Comparison of ENCODE assay signal across 10 mouse cellular contexts in the genomic region with DNA sequence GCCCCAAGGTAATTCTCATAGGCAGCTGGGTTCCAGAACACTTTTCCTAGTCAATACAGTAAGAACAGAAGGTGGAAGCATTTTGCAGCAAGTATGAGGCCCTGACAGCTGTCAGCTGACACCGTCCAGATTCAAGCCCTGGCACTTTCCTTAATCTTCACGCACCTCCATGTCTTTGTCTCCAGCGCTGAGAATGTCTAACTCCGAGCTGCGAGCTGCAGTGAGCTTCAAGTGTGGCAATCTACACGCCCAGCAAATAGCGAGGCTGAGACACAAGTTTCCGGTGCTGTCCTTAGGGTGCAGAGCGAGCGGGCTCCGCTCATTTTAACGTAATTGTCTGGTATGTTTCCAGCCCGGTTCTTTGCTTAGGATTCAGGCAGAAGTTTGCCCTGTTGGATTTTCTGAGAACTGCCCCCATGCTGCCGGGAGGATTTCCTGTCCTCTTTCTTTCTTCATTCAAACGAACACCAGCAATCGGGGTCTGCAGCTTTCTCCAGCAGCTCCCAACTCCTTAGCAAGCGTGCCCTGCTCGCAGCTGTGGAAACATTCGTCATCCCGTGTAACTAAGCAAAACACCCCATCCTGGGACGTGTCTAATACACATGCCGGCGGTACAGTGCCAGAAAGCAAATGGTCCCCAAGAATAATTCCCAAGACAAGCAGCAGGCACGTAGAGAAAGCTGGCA. TPM values are rescaled to one million over a fixed set of nuclear protein-coding genes. Genes with fewer than 3 reads are reported as not detected.
DNase-seq lines count a peak whose midpoint lies in the region; ATAC-seq and TF ChIP-seq lines count a peak whose summit lies in the region.
"Had no signal": no experiment of that assay in that cellular context is flagged by ENCODE, and none has a peak within 500 bp of the region (broad histone marks: within the 10 kb centered on the region; RNA-seq: fewer than 3 reads in every experiment).

No protein-coding gene starts in this region.

- DNase-seq in forebrain, embryonic 14.5 days (ENCODE audit: low spot score), result peak; percentile 37
- peak; percentile 14 for DNase-seq in lung, postnatal 10 days
- DNase-seq in lung, adult 2 months, result no peak
- peak; percentile 57 for DNase-seq in mesoderm, embryonic 11.5 days (ENCODE audit: low read depth, low spot score)
- DNase-seq in natural killer cell, adult 2 months (ENCODE audit: low spot score in 2 of 2), result no peak
- no peak for DNase-seq in left cerebral cortex, postnatal 25 days (ENCODE audit: low spot score in 2 of 2)

- intact Hi-C loops in left cerebral cortex, postnatal 25 days (cut with DNase I), result no loop called here

- no peak for TF ChIP-seq CTCF in lung, adult 2 months (IDR thresholded peaks at IDR 0.05; ENCODE audit: insufficient read depth, low read length)

- no peak for TF ChIP-seq POLR2A in lung, adult 2 months (IDR thresholded peaks at IDR 0.05; ENCODE audit: borderline replicate concordance, extremely low read depth, low read depth, low read length)

- H3K27ac ChIP-seq in forebrain, embryonic 14.5 days (ENCODE audit: low read depth, low read length), result no peak overlapping the region
- no peak overlapping the region; the same call in 1 of the 2 replicates for H3K27ac ChIP-seq in forebrain, embryonic 15.5 days (replicated peaks)
- no peak overlapping the region for H3K27ac ChIP-seq in heart, embryonic 16.5 days (ENCODE audit: low read length)
- H3K27ac ChIP-seq: heart, adult 2 months; neural tube, embryonic 13.5 days had no signal

- no peak overlapping the region for H3K9ac ChIP-seq in forebrain, embryonic 14.5 days (ENCODE audit: low read length)
- no peak overlapping the region for H3K9ac ChIP-seq in forebrain, embryonic 15.5 days (replicated peaks)
- H3K9ac ChIP-seq in heart, embryonic 16.5 days (ENCODE audit: low read length), result peak overlapping the region; percentile 45; the same call in 1 of the 2 replicates
- H3K9ac ChIP-seq: neural tube, embryonic 13.5 days had no signal

- no peak; the same call in 1 of the 2 replicates for ATAC-seq in forebrain, embryonic 14.5 days
- no peak for ATAC-seq in forebrain, embryonic 15.5 days (replicated peaks)
- ATAC-seq in heart, embryonic 16.5 days (replicated peaks; ENCODE audit: extremely low read depth, insufficient read depth, low FRiP score), result 0 out of 2 replicates have a peak, but pooled peaks have one; percentile 14

- H3K36me3 ChIP-seq in forebrain, embryonic 14.5 days (ENCODE audit: control insufficient read depth, insufficient read depth, low read length), result no peaks in the 10 kb centered on the region
- H3K36me3 ChIP-seq in forebrain, embryonic 15.5 days, result no peaks in the 10 kb centered on the region
- no peaks in the 10 kb centered on the region for H3K36me3 ChIP-seq in heart, embryonic 16.5 days (ENCODE audit: control insufficient read depth, insufficient read depth)
- H3K36me3 ChIP-seq: neural tube, embryonic 13.5 days had no signal

- no peaks in the 10 kb centered on the region for H3K9me3 ChIP-seq in forebrain, embryonic 14.5 days (replicated peaks; ENCODE audit: control insufficient read depth, low read length)
- no peaks in the 10 kb centered on the region for H3K9me3 ChIP-seq in forebrain, embryonic 15.5 days
- no peaks in the 10 kb centered on the region for H3K9me3 ChIP-seq in heart, embryonic 16.5 days (replicated peaks; ENCODE audit: control insufficient read depth, low read length)
- H3K9me3 ChIP-seq: neural tube, embryonic 13.5 days had no signal

- H3K4me2 ChIP-seq in forebrain, embryonic 14.5 days (ENCODE audit: low read length), result no peak overlapping the region
- H3K4me2 ChIP-seq in forebrain, embryonic 15.5 days (replicated peaks), result no peak overlapping the region
- H3K4me2 ChIP-seq in heart, embryonic 16.5 days (ENCODE audit: low read depth, low read length), result peak overlapping the region; percentile 47
- H3K4me2 ChIP-seq: neural tube, embryonic 13.5 days had no signal

- 52% methylated on average over 24 of the region's 24 CpGs for WGBS in forebrain, embryonic 14.5 days
- 52% methylated on average over 24 of the region's 24 CpGs for WGBS in forebrain, embryonic 15.5 days
- WGBS in lung, adult 2 months, result 33% methylated on average over 24 of the region's 24 CpGs
- 30% methylated on average over 24 of the region's 24 CpGs for WGBS in heart, embryonic 16.5 days

- H3K4me1 ChIP-seq in forebrain, embryonic 14.5 days (ENCODE audit: control insufficient read depth, insufficient read depth, low read length), result peaks cover 11% of the 10 kb centered on the region
- peaks cover 31% of the 10 kb centered on the region for H3K4me1 ChIP-seq in forebrain, embryonic 15.5 days
- H3K4me1 ChIP-seq in lung, adult 2 months (ENCODE audit: control insufficient read depth, insufficient read depth, low read length), result no peaks in the 10 kb centered on the region
- peaks cover 14% of the 10 kb centered on the region for H3K4me1 ChIP-seq in heart, embryonic 16.5 days (ENCODE audit: control insufficient read depth, insufficient read depth, low read length)

- H3K27me3 ChIP-seq in forebrain, embryonic 14.5 days (replicated peaks; ENCODE audit: control insufficient read depth, insufficient read depth, low read length), result no peaks in the 10 kb centered on the region
- no peaks in the 10 kb centered on the region for H3K27me3 ChIP-seq in forebrain, embryonic 15.5 days
- no peaks in the 10 kb centered on the region for H3K27me3 ChIP-seq in heart, embryonic 16.5 days (ENCODE audit: control insufficient read depth, insufficient read depth, low read length)

- H3K4me3 ChIP-seq in forebrain, embryonic 14.5 days (ENCODE audit: low read depth, low read length), result no peak overlapping the region
- H3K4me3 ChIP-seq in forebrain, embryonic 15.5 days, result no peak overlapping the region
- no peak overlapping the region for H3K4me3 ChIP-seq in lung, adult 2 months (replicated peaks; ENCODE audit: extremely low read depth, low read depth, low read length)
- H3K4me3 ChIP-seq in heart, embryonic 16.5 days (ENCODE audit: low read length), result peak overlapping the region; percentile 23
- H3K4me3 ChIP-seq: heart, adult 2 months; neural tube, embryonic 13.5 days had no signal

RNA-seq across cellular contexts. Expression of a gene that starts 54.5 kb away (rescaled TPM):
- 1.4 and 1.5 TPM in 2 replicates for polyA plus RNA-seq in forebrain, embryonic 14.5 days (2014; fragmentation: Nextera tagmentation; extraction: Ambion mirVana)
- 1.6 TPM in 2 replicates for polyA plus RNA-seq in forebrain, embryonic 15.5 days (2015; fragmentation: Nextera tagmentation; extraction: Ambion mirVana)
- 63.2 and 91.9 TPM in 2 replicates for polyA plus RNA-seq in lung, adult 2 months (2012; rRNA removed)
- polyA plus RNA-seq in heart, embryonic 16.5 days (2015; fragmentation: Nextera tagmentation; extraction: Ambion mirVana), result 13.4 and 16.6 TPM in 2 replicates
- under 1 TPM; 0.16 to 0.21 TPM for total RNA-seq in left cerebral cortex, postnatal 25 days (2021)

Comparison
In these comparisons a context has a peak if more than half of its experiments do, and no peak if none do; other contexts are left out.
1. DNase-seq: peak in forebrain, embryonic 14.5 days (single experiment), lung, postnatal 10 days (single experiment) and mesoderm, embryonic 11.5 days (single experiment); none in lung, adult 2 months (single experiment), natural killer cell, adult 2 months (0 of 2) and left cerebral cortex, postnatal 25 days (0 of 2).